Mouse (Mus musculus) retina, embryonic 14.5 days (tissue): ENCODE measurements at regions not wholly inside any gene's neighbourhood (a gene's known extent, or its start where the extent isn't known, plus 50 kb on each side); places are given as distances from the start of the nearest gene placed in this dataset.

Experiments used
- DNase-seq: peaks from one replicate; pipeline ENCODE4 v3.0.0-alpha.2; 2015; ENCODE audit warnings: low spot score

DNA sequence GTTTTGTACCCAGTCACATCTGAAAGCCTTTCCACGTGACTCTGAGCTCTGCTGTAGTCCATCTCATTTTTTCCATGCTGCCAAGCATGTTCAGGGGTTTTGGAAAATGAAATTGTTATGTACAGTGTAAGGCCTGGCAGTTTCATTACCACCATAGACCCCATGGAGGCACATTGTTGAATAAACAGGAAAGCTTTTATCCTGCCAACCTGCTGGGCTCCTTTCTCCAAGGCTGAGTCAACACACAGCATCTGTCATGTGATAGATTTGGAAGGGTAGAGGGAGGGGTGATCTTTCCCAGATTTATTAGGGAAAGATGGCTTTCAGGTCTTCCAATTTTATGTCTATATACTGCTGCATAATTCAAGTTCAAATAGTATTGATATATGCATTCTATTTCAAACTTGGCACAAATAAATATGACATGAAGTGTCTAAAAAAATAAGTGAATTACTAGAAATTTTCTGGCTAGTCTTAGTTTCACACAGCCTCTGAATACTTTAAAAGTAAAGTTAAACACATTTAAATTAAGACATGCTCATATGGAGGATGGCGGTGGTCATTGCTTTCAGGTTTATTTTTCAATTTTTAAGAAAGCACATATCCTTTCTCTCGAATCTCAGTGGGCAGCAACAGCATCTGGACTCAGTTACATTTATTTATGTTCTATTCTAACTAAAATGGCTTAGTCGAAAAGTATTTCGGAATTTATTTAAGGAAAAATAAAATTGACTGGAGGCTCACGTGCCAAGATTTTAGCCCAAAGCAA lies 942.1 kb upstream of the Flrt2 start:
- DNase-seq, result no peak

DNA sequence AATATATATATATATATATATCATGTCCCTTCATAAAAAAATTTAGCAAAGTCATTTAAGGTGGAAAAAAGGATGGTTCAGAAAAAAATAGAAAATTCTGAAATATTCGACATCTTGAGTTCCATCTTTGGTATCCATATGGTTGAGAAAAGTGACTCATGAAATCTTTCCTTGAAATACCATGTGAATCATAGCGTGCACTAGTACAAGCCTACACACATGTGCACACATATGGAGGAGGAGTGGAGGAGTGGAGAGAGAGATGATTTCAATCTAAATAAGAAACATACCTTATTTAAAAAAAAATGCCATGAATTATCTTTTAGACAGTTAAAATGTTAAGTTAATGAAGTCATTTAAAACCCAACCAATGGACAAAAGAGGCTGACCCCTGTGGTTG lies 936.3 kb upstream of the Flrt2 start:
- no peak for DNase-seq

DNA sequence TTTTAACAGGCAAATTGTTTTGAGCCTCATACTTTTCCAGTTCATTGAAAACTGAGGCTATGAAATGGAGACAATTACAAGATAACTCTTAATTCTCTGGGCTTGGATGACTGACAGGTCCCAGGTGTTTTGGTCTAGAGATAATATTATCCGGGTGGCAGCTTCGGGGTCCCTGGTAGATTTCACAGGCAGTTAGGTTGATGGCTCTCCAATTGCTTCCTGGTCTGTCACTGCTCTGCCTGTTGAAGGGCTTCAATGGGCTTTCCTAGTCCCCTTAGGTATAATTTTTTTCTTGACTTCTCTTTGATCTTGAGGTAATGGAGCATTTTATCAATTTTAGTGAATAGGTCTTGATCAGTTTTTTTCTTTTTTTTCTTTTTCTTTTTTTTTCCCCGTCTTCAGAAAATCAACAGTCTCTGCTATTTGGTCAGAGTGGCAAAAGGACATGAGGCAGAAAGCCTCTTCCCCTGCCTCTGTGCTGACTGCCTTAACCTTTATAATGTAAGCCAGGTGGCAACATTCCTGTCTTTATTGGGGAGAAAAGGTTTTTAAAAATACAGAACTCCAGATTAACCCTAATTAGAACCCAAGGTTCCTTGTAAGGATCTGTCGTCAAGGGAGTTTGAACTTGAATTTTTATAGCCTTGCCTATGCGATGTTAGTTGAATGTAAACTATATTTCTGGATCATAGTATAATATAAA lies 896.0 kb upstream of the Flrt2 start:
- no peak for DNase-seq

DNA sequence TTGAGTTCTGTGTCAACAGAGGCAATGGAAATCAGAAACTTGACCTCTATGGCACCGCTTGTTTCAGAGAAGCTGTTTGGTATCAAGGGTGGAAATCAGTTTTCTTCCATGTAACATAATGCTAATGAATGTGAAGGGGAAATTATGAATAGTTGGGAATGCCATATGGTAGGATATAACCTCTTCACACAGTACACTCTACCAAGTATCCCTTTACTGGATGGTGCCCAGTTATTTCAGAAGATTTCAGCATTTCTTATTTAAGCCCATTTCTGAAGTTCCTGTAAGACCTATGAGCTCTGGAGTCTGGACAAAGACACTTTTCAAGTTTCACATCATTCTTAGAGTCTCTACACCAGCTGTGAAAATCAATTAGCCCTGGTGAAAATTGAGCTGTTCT lies 887.3 kb upstream of the Flrt2 start:
- DNase-seq, result no peak

DNA sequence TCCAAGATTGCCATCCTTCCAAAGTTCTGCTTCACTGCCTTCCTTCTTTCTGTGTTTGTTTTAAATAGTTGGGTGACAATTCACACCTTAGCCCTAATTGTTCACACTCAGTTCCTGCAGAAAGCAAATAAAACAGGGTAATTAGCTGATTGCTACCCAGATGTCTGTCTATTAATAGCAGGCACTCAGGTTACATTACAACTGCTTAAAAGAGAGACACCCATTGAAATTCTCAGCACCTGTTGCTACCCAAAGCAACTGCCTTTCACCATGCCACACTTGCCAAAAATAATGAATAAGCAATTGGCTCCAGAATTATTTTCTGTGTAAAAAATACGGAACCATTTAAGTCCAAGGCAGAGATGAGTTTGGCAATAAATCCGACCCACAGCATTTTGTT lies 860.6 kb upstream of the Flrt2 start:
- no peak for DNase-seq

DNA sequence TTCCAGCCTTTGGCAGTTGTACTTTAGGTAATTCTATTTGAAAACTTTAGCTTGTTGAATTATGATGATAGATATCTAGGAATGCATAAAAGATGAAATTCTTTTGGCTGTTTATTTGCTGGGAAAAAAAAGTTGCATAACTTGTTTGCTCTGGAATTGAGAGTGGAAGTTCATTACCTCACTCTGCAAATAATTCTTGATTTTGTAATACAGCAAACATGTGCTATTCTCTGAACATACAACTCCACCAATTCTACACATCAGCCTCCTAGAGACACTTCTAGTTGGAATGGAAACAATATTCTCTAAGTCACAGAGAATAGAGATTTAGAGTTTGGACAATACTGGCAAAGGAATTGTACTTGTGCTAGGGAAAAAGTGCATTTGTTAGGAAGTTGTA lies 829.3 kb upstream of the Flrt2 start:
- no peak for DNase-seq

DNA sequence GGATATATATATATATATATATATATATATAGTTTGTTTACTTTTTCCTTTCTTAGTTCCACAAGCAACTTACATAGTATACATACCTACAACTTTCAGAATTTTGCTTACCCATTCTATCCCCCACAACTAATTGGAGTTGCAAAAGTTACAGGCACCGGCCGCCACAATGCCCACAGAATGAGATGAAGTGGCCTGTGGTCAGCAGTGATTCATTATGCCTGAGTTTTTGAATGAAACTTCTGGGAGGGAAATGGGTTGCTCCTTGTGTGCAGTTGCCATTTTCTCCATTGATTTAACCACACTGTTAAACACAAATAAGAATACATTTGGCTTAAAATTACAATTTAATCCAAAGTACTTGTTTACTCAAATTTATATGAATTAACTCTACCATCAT lies 781.2 kb upstream of the Flrt2 start:
- DNase-seq, result no peak

DNA sequence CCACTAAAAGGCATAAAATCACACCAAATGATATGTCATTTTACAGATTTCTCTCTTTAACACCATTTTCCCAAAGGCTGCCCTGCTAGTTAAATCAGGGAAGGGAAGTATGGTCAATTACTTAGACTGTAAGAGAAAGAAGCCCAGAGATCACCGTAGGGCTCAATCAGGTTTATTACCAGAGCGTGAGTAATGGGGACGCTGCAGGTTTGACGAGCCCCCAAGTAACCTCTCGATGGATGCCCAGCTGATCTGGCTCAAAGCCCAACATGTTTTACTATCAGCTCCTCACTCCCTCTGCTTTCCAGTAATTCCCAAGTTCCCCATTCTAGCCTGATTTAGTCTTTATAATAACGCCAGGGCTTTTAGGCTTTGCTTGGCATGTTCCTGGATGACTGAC lies 749.0 kb upstream of the Flrt2 start:
- no peak for DNase-seq
